Mouse (Mus musculus): ENCODE results near the gene Spryd4.
"Not testable (repeated sequence)": the region's sequence is repeated elsewhere in the genome, so short reads cannot be mapped to it uniquely, and the experiment has no call there.

Gene Spryd4

GRCm38 (mm10) chr10:128187181-128187605 lies 24.4 kb downstream of the Spryd4 start:
- DNase-seq (ENCODE audit: low spot score in 2 of 2) = no peak

- peak in 1 of 2 experiments; percentile 78 for DNase-seq (ENCODE audit: low spot score in 2 of 2)
These were observed 25.6 kb downstream of the Spryd4 start for GRCm38 (mm10) chr10:128185959-128186358.

- DNase-seq (ENCODE audit: low spot score in 2 of 2) = no peak
These were observed 26.2 kb downstream of the Spryd4 start for GRCm38 (mm10) chr10:128185277-128185940.

GRCm38 (mm10) chr10:128184296-128184695 lies 27.3 kb downstream of the Spryd4 start:
- no peak for DNase-seq (ENCODE audit: low spot score in 2 of 2)

GRCm38 (mm10) chr10:128179989-128180388 lies 31.6 kb downstream of the Spryd4 start, which contains the start of gene Rbms2:
TSS of gene Rbms2 (minus strand) at chr10:128180297.
- no peak for DNase-seq (ENCODE audit: low spot score in 2 of 2)

GRCm38 (mm10) chr10:128177316-128177715 lies 34.3 kb downstream of the Spryd4 start:
- no peak for DNase-seq (ENCODE audit: low spot score in 2 of 2)

- peak in 1 of 2 experiments; percentile 46 for DNase-seq (ENCODE audit: low spot score in 2 of 2)
These were observed 35.4 kb downstream of the Spryd4 start for GRCm38 (mm10) chr10:128175996-128176755.

- DNase-seq (ENCODE audit: low spot score in 2 of 2) = no peak
These were observed 36.3 kb downstream of the Spryd4 start for GRCm38 (mm10) chr10:128175302-128175701.

GRCm38 (mm10) chr10:128171348-128171747 lies 40.3 kb downstream of the Spryd4 start:
- not testable (repeated sequence) for DNase-seq (ENCODE audit: low spot score in 2 of 2)

GRCm38 (mm10) chr10:128167091-128167490 lies 44.5 kb downstream of the Spryd4 start:
- DNase-seq (ENCODE audit: low spot score in 2 of 2) = no peak

- DNase-seq (ENCODE audit: low spot score in 2 of 2) = not testable (repeated sequence)
These were observed 45.9 kb downstream of the Spryd4 start for GRCm38 (mm10) chr10:128165726-128166125.

Measured in left cerebral cortex, adult 9 months (tissue).